Mouse (Mus musculus) adrenal gland, postnatal 25 days (tissue): ENCODE measurements around the gene Nxnl1. TPM values are rescaled to one million over a fixed set of nuclear protein-coding genes. Genes with fewer than 3 reads are reported as not detected.

Source experiments
- DNase-seq: peaks from one replicate; pipeline ENCODE4 v3.0.0; 2021; ENCODE audit warnings: mixed read lengths
- total RNA-seq: library from RNA; stranded (reverse); gene quantifications from 2 replicates; pipeline ENCODE4 v1.2.3, GENCODE M21; 2021

Gene Nxnl1
- total RNA-seq, 1 experiment from 2014 or later = 1.1 TPM

GRCm38 (mm10) chr8:71580201-71580600 lies 13.8 kb upstream of the Nxnl1 start:
- DNase-seq = no peak

DNA sequence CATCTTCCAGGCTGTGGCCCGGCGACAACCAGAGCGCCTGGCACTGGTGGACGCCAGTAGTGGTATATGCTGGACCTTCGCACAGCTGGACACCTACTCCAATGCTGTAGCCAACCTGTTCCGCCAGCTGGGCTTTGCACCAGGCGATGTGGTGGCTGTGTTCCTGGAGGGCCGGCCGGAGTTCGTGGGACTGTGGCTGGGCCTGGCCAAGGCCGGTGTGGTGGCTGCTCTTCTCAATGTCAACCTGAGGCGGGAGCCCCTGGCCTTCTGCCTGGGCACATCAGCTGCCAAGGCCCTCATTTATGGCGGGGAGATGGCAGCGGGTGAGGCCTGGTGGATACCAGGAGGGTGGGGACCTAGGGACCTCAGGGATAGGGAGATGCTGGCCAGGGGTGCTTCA lies 13.1 kb upstream of the Nxnl1 start:
- DNase-seq = peak; percentile 74

DNA sequence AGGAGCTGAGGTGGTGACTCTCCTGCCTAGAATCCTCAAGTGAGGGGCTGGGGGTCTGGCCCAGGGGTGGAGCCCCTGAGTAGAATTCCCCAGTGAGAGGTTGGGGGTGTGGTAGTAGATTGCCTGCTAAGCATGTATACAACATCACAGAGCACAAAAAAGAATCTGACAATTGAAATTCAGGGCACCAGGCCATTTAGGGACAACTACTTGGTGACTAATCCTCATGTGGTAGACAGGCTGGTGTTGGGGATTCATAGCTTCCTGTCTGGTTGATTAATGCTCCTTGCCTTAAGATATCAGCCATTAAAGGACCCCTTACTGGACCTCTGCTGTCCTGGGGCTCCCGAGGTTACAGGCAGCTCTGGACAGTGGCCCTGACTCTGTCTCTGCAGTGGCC lies 12.6 kb upstream of the Nxnl1 start:
- no peak for DNase-seq

- no peak for DNase-seq
These were observed 11.5 kb upstream of the Nxnl1 start for GRCm38 (mm10) chr8:71577856-71578387.

DNA sequence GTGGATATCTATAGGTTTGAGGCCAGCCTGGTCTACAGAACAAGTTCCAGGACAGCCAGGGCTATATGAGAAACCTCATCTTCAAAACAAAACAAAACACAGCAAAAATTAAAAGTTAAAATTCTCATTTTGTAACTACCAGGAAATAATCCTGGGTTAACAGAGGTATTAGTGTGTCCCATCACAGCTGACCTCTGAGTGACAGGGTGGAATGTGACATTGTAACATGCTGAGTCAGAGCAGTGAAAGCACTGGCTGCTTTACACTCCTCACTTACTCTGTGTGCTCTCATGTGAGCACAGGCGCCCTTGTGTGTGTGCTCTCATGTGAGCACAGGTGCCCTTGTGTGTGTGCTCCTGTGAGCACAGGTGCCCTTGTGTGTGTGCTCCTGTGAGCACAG lies 8.6 kb upstream of the Nxnl1 start:
- no peak for DNase-seq

- peak; percentile 64 for DNase-seq
These were observed 8.0 kb upstream of the Nxnl1 start for GRCm38 (mm10) chr8:71574426-71574825.

DNA sequence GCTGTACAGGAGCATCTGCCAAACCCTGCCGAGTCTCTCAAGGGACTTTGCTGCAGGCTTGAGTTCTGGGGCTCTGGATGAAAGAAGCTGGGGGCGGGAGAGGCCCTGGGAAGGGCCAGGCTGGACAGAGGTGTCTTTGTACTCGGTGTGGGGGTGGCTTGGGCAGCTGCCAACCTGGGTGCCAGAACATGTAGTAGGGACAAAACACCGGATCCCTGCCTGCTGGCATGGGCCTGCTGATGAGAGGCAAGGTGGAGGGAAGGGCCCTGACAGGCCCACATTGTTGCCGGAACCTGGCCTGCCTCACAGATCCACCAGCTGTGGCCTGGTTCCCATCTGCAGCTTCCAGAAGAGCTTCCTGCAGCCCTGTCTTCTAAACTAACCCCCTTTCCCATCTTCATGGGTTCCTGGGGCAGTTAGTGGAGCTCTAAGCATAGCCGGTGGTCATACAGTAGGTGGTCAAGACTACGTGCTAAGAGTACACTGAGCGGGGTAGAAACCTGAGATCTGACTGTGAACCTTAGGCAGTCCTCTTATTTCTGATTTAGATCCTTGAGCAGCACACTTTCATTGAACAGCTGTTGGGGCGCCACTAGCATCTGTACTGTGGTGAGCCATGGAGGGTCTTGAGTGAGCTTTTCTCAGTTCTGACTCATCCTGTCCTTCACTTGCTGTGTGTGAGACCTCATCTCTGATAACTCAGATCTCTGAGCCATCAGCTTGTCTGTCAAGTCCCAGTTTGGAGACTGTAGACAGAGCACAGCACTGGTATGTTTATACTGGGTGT lies 6.6 kb upstream of the Nxnl1 start:
- peak; percentile 70 for DNase-seq

DNA sequence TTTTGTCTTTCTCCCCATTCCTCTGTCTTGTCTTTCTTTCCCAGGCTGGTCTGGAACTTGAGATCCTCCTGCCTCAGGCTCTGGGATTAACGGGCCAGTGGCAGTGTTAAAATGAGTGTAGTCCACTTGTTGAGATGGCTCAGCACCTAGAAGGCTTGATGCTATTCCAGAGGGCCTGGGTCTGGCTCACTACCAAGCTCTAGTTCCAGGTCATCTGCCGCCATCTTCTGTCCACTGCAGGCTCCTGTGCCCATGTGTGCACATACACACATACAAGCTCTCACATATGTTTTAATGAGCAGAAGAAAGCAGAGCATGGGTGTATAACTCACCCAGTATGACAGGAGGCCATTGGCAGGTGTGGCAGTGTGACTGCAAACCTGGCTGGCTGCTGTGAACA lies 5.7 kb upstream of the Nxnl1 start:
- DNase-seq = no peak

DNA sequence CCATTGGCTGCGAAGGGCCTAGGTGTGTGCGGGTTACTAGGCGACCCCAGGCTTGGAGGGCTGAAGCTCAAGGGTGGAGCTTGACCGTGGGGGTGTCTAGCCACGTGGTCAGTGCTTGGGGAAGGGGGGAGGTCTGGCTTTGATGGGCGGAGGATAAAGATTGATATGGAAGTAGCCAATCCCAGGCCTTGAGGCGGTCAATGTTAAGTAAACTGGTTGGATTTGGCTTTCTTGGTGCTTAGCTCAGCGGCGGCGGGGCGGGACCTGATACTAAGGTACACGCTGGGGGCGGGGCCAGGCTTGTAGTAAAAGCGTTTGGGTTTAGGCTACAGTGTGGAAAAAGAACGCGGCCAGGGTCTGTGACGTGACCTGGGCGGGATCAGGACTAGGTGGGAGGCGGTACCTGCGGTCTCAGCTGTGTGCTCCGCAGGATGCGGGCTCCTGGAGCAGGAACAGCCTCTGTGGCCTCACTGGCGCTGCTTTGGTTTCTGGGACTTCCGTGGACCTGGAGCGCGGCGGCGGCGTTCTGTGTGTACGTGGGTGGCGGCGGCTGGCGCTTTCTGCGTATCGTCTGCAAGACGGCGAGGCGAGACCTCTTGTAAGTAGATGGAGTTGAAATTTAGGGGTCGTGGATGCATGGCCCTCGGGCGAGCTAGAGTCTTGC lies 4.0 kb upstream of the Nxnl1 start:
- peak; percentile 95 for DNase-seq

DNA sequence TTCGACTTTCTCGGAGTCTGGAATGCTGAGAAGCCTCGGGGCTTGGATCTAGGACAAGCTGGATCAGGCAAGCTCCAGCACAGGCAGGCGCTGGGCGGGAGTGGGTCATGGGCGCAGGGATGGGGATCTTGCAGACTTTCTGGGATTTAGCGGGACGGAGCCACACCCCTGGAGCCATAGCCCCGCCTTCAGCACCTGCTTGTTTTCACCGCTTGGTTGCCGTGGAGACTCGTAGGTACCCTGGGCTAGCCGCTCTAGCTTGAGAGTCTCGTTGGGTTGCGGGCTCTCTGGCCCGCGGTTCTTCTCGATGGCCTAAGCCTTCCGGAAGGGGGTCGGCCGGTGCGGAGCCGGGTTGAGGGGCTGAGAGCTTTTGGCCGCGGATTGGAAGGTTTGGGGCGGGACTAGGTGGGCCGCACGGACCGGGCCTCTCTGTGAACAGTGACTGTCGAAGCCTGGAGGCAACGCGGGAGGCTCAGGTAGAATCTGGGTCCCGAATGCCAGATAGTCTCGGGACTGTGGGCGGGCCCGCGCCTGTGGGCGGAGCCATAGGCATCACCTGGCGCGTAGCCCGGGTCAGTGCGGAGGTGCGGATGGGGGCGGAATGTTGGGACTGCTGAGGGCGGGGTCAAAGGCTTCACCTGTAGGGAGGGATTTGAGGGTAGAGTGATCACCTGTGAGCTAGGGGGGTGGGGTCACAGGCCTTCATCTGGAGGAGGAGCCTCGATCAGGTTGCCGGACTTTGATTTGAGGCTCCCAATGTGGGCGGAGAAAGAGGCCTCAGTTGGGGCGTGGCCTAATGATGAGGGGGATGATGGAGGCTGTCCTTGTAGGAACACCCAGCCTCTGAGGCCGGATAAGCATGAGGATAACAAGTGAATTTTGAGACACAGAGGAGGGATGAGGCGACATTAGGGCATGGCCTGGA lies 3.2 kb upstream of the Nxnl1 start:
- DNase-seq = peak; percentile 79

DNA sequence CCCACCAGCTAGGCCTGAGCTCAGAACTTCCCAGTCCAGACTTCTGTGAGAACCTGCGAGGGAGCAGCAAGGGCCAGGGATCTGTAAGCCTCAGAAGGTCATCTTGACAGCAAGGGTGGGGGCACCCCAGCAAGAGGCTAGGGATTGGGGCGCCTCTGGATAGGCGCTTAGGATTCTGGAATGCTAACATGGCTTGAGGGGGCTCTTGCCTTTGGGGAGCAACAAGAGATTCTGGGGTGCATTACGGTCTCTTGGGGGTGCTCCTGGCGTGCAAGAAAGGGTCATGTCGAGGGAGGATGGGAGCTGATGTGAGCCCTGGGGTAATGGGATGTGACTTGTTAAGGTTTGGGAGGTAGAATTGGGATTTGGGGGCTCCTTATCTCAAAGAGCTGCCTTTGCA lies 2.5 kb upstream of the Nxnl1 start:
- DNase-seq = no peak

DNA sequence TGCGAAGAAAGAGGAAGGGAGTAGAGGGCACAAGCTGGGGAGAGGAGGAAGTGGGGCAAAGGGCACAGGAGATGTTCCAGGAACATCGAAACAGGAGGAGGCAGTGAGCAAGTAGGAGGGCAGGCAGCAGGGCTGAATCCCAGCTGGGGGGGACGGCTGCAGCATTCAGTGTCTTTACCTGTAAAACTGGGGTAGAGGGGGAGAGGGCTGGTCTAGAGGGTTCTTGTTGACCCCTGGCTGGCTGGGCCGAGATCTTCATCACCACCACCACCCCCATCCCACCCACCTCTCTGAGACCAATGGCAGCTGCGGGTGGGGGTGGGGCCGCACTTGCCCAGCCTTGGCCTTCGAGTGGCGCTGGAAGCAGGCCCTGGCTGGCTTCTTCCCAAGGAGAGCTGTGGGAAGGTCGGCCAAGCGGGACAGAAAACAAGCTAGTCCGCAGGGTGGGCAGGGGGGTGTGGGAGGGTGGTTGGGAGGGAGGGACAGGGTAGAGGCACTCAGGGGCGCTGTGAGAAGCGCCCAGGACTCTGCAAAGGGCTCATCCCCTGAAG lies 2.1 kb upstream of the Nxnl1 start, which contains the start of gene Slc27a1:
TSS of gene Slc27a1 (plus strand) at position 496 of the 551 bp plus-strand sequence.
- DNase-seq = peak; percentile 86

DNA sequence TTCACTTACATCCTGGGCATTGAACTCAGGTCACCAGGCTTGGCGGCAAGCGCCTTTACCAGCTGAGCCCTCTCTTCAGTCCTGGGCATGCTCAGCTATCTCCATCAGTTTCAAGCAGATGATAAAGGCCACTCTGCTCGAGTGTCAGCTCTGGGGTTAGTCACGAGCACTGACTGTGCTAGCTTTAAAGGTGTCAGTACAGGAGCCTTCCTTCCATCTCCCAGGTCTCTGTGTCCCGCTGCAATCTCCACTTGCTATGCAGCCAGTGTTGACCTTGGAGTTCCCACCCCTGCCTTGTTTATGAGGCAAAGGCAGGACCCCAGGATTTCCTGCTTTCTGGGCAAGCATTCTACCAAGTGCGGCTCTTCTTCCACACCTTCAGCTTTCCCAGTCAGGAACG lies 1.2 kb upstream of the Nxnl1 start:
- no peak for DNase-seq

GRCm38 (mm10) chr8:71563992-71564391 lies 2.4 kb downstream of the Nxnl1 start:
- no peak for DNase-seq

DNA sequence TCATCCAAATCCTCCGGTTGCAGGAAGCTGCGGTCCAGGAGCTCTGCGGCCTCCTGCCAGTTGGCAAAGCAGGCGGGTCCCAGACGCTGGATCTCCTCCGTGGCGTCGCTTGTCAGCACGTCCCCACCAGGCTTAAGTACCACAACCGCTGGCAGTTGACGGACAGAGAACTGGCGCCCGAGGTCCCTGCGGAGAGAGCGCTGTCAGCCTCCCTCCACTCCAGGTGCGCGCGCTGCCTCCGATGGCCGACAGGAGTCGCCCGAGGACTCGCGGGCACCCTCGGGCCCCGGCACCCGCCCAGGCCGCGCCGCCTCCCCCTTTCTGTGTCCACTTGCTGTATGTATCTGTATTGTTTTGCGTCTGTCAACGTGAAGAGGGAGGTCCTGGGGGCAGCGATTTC lies 3.6 kb downstream of the Nxnl1 start:
- DNase-seq = peak; percentile 90

GRCm38 (mm10) chr8:71561401-71561800 lies 5.0 kb downstream of the Nxnl1 start:
- DNase-seq = peak; percentile 63

GRCm38 (mm10) chr8:71560765-71561164 lies 5.6 kb downstream of the Nxnl1 start:
- no peak for DNase-seq

GRCm38 (mm10) chr8:71560071-71560470 lies 6.3 kb downstream of the Nxnl1 start:
- DNase-seq = no peak

DNA sequence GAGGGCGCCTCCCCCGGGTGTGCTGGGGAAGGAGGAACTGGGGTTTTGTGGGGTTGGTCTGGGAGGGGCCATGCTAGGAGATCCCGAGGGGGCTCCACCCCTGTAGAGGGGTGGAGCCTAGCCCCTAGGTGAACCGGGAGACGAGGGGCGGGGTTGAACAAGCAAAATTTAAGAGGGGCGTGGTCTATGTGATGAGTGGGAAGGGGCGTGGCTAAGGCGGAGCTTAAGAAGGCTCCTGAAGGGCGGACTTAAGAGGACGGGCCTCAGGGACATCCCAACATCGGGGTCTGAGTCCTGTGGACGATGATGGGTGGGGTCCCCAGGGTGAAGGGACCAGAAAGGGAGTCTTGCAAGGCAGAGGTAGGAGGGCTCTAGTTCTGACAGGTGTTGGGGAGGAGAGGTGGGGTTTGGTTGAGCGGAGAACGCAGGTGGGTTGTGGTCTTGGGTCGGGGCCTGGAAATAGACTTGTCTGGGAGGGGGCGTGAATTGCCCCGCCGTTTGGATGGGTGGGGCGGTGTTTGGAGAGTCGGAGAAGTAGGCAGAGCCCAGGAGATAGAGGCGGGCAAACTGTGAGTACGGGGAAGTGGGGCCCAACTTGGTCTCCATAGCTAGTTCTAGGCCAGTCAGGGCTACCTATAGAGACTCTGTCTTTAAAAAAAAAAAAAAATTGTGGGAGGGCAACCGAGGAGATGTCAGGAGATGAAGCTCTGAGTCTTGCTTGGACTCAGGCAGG lies 7.3 kb downstream of the Nxnl1 start:
- DNase-seq = peak; percentile 84

DNA sequence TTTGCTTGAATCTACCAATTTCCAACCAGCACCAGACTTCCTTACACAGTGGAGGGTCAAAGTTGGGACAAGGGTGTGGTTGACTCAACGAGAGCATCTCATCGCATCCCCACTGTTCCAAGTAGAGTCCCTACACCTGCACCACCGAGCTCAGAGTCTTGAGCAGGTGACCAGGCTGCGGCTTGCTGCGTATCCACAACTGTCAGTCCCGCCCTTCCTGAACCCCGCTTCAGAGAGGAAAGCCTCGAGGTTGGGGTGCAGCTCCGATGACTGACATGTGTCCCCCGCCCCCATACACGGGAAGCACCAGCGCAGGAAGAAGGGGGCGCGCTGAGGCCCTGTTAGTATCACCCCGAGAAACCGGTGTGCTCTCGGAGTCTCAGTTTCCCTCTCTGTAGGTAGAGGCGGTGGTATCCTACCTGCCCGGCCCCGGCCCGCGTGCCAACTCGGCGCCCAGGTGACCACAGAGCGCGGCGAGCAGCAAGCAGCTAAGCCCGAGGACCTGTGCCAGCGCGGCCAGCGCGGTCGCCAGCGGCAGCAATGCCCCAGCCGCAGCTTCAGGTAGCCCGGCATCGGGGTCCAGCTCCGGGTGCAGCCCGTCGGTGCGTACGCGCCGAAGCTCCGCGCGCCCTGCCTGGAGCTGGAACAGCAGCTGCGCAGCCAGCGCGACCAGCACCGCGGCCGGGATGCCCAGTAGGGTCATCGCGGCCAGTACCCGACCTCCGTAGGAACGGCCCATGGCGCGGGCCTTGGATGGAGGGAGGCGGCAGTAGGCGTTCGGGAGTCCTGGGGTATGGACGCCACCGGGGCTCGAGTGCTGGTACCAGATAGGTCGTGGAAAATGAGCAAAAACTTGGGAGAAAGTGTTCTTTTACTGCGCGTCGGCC lies 8.1 kb downstream of the Nxnl1 start, which contains the start of gene Tmem221:
TSS of gene Tmem221 (minus strand) at position 801 of the 887 bp plus-strand sequence.
- DNase-seq = no peak
